Mouse (Mus musculus): Measurements from ENCODE around the gene Clca3b. TPM values are rescaled to one million over a fixed set of nuclear protein-coding genes. Genes with fewer than 3 reads are reported as not detected.
"Not testable (repeated sequence)": the region's sequence is repeated elsewhere in the genome, so short reads cannot be mapped to it uniquely, and the experiment has no call there.

The Clca3b gene
- not detected in 2 replicates for polyA plus RNA-seq (2012; rRNA removed)
- not detected in 2 replicates for polyA plus RNA-seq (2014; fragmentation: Nextera tagmentation; extraction: Ambion mirVana)

- not testable (repeated sequence) for H3K9me3 ChIP-seq (ENCODE audit: control insufficient read depth, low read length); H3K4me1 ChIP-seq (ENCODE audit: control insufficient read depth, insufficient read depth, low read length); H3K27me3 ChIP-seq (ENCODE audit: control insufficient read depth, insufficient read depth, low read length); DNase-seq (ENCODE audit: low spot score); H3K27ac ChIP-seq (replicated peaks; ENCODE audit: low read depth, low read length); H3K9ac ChIP-seq (ENCODE audit: low read depth, low read length, severe bottlenecking); H3K4me2 ChIP-seq (replicated peaks; ENCODE audit: low read depth, low read length, severe bottlenecking); ATAC-seq (ENCODE audit: low FRiP score, low read depth); H3K4me3 ChIP-seq (replicated peaks; ENCODE audit: low read length); H3K36me3 ChIP-seq (ENCODE audit: control insufficient read depth, insufficient read depth, low read length)
- 75% methylated on average over 9 of the region's 9 CpGs for WGBS
These were observed at the start of gene Clca3b for GRCm38 (mm10) chr3:144849014-144849556. Gene Clca3b, minus strand, starts transcription at chr3:144849357.

GRCm38 (mm10) chr3:144897042-144897678 is 48.0 kb upstream of the Clca3b start:
- no peaks in the 10 kb centered on the region for H3K27me3 ChIP-seq (ENCODE audit: control insufficient read depth, insufficient read depth, low read length)
- no peak overlapping the region for H3K4me2 ChIP-seq (replicated peaks; ENCODE audit: low read depth, low read length, severe bottlenecking)
- no peak overlapping the region for H3K4me3 ChIP-seq (replicated peaks; ENCODE audit: low read length)
- WGBS, result 84% methylated on average over 2 of the region's 2 CpGs
- no peaks in the 10 kb centered on the region for H3K4me1 ChIP-seq (ENCODE audit: control insufficient read depth, insufficient read depth, low read length)
- H3K9ac ChIP-seq (ENCODE audit: low read depth, low read length, severe bottlenecking), result no peak overlapping the region
- no peak overlapping the region for H3K27ac ChIP-seq (replicated peaks; ENCODE audit: low read depth, low read length)
- no peak for TF ChIP-seq POLR2A (IDR thresholded peaks at IDR 0.05; ENCODE audit: borderline replicate concordance, extremely low read depth, insufficient read depth, insufficient read length)
- no peak for DNase-seq (ENCODE audit: low spot score)
- no peaks in the 10 kb centered on the region for H3K9me3 ChIP-seq (ENCODE audit: control insufficient read depth, low read length)
- no peak for ATAC-seq (ENCODE audit: low FRiP score, low read depth)
- no peaks in the 10 kb centered on the region for H3K36me3 ChIP-seq (ENCODE audit: control insufficient read depth, insufficient read depth, low read length)

- no peak for TF ChIP-seq POLR2A (IDR thresholded peaks at IDR 0.05; ENCODE audit: borderline replicate concordance, extremely low read depth, insufficient read depth, insufficient read length)
These were observed 41.1 kb upstream of the Clca3b start for GRCm38 (mm10) chr3:144890246-144890758.

GRCm38 (mm10) chr3:144886957-144887356 is 37.8 kb upstream of the Clca3b start:
- Histone ChIP-seq H3K27me3 (ENCODE audit: control insufficient read depth, insufficient read depth, low read length) (no peaks in the 10 kb centered on the region), H3K9me3 (ENCODE audit: control insufficient read depth, low read length) (no peaks in the 10 kb centered on the region), H3K27ac (replicated peaks; ENCODE audit: low read depth, low read length) (no peak overlapping the region), H3K9ac (ENCODE audit: low read depth, low read length, severe bottlenecking) (no peak overlapping the region), H3K36me3 (ENCODE audit: control insufficient read depth, insufficient read depth, low read length) (no peaks in the 10 kb centered on the region), H3K4me1 (ENCODE audit: control insufficient read depth, insufficient read depth, low read length) (no peaks in the 10 kb centered on the region), H3K4me2 (replicated peaks; ENCODE audit: low read depth, low read length, severe bottlenecking) (no peak overlapping the region), H3K4me3 (replicated peaks; ENCODE audit: low read length) (no peak overlapping the region)
- no peak for ATAC-seq (ENCODE audit: low FRiP score, low read depth)
- DNase-seq (ENCODE audit: low spot score), result no peak
- no peak for TF ChIP-seq POLR2A (IDR thresholded peaks at IDR 0.05; ENCODE audit: borderline replicate concordance, extremely low read depth, insufficient read depth, insufficient read length)

More at GRCm38 (mm10) chr3:144890246-144890758, 41.1 kb upstream of the Clca3b start:
- Histone ChIP-seq H3K9me3 (ENCODE audit: control insufficient read depth, low read length) (no peaks in the 10 kb centered on the region), H3K4me1 (ENCODE audit: control insufficient read depth, insufficient read depth, low read length) (no peaks in the 10 kb centered on the region), H3K27ac (replicated peaks; ENCODE audit: low read depth, low read length) (no peak overlapping the region), H3K36me3 (ENCODE audit: control insufficient read depth, insufficient read depth, low read length) (no peaks in the 10 kb centered on the region), H3K9ac (ENCODE audit: low read depth, low read length, severe bottlenecking) (no peak overlapping the region), H3K27me3 (ENCODE audit: control insufficient read depth, insufficient read depth, low read length) (no peaks in the 10 kb centered on the region), H3K4me2 (replicated peaks; ENCODE audit: low read depth, low read length, severe bottlenecking) (no peak overlapping the region), H3K4me3 (replicated peaks; ENCODE audit: low read length) (no peak overlapping the region)
- ATAC-seq (ENCODE audit: low FRiP score, low read depth), result no peak
- 44% methylated on average over 2 of the region's 2 CpGs for WGBS
- no peak for DNase-seq (ENCODE audit: low spot score)

GRCm38 (mm10) chr3:144872012-144872411 is 22.9 kb upstream of the Clca3b start:
- not testable (repeated sequence) for ATAC-seq (ENCODE audit: low FRiP score, low read depth)
- WGBS, result 73% methylated on average over 4 of the region's 4 CpGs

More at GRCm38 (mm10) chr3:144872012-144872411, 22.9 kb upstream of the Clca3b start:
- not testable (repeated sequence) for DNase-seq (ENCODE audit: low spot score); H3K27ac ChIP-seq (replicated peaks; ENCODE audit: low read depth, low read length); H3K9me3 ChIP-seq (ENCODE audit: control insufficient read depth, low read length); H3K4me2 ChIP-seq (replicated peaks; ENCODE audit: low read depth, low read length, severe bottlenecking); H3K36me3 ChIP-seq (ENCODE audit: control insufficient read depth, insufficient read depth, low read length); H3K4me3 ChIP-seq (replicated peaks; ENCODE audit: low read length); H3K9ac ChIP-seq (ENCODE audit: low read depth, low read length, severe bottlenecking); H3K27me3 ChIP-seq (ENCODE audit: control insufficient read depth, insufficient read depth, low read length); H3K4me1 ChIP-seq (ENCODE audit: control insufficient read depth, insufficient read depth, low read length)
